Mouse (Mus musculus): ENCODE results near the gene Reep3. TPM values are rescaled to one million over a fixed set of nuclear protein-coding genes. Genes with fewer than 3 reads are reported as not detected.
A peak's percentile ranks its signal among the peaks of the same experiment; 100 is the strongest.

Gene Reep3
- polyA plus RNA-seq, 1 experiment from 2014 or later, result 44.9 TPM

DNA sequence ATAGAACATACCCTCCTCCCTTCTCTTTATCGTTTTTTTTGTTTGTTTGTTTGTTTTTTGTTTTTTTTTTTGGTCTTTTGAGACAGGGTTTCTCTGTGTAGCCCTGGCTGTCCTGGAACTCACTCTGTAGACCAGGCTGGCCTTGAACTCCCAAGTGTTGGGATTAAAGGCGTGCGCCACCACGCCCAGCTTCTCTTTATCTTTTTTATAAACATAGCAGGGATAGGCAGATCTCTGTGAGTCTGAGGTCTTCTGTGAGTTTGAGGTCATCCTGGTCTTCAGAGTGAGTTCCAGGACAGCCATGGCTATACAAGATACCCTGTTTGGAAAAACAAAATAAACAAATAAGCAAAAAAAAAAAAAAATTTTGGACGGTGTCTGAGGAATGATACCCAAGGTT is 127.7 kb downstream of the Reep3 start:
- Histone ChIP-seq H3K4me3 (no peak overlapping the region), H3K4me2 (no peak overlapping the region), H3K27ac (no peak overlapping the region), H3K4me1 (replicated peaks) (no peaks in the 10 kb centered on the region), H3K9ac (no peak overlapping the region), H3K36me3 (no peaks in the 10 kb centered on the region), H3K9me3 (no peaks in the 10 kb centered on the region), H3K27me3 (no peaks in the 10 kb centered on the region)
- 73% methylated on average over 5 of the region's 5 CpGs for WGBS
- no peak for ATAC-seq (ENCODE audit: low FRiP score)

DNA sequence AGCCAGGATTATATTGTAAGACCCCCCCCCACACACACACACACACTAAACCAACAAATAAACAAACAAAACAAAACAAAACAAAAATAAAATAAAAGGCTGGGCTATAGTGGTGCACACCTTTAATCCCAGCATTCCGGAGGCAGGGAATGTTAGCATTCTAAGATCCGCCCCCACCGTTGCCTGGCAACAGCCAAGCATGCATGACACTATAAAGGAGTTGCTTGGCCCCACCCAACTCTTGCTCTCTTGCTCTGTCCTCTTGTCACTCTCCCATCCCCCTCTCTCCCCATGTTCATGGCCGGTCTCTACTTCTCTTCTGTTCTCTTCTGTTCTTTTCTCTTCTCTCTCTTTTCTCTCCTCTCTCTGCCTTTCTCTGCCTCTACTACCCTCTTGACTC is 128.2 kb downstream of the Reep3 start:
- Histone ChIP-seq H3K4me1 (replicated peaks) (no peaks in the 10 kb centered on the region), H3K4me2 (no peak overlapping the region), H3K4me3 (no peak overlapping the region), H3K27ac (no peak overlapping the region), H3K9ac (no peak overlapping the region), H3K36me3 (no peaks in the 10 kb centered on the region), H3K27me3 (no peaks in the 10 kb centered on the region), H3K9me3 (no peaks in the 10 kb centered on the region)
- 23% methylated on average over 4 of the region's 4 CpGs for WGBS
- 0 out of 2 replicates have a peak, but pooled peaks have one; percentile 46 for ATAC-seq (ENCODE audit: low FRiP score)

DNA sequence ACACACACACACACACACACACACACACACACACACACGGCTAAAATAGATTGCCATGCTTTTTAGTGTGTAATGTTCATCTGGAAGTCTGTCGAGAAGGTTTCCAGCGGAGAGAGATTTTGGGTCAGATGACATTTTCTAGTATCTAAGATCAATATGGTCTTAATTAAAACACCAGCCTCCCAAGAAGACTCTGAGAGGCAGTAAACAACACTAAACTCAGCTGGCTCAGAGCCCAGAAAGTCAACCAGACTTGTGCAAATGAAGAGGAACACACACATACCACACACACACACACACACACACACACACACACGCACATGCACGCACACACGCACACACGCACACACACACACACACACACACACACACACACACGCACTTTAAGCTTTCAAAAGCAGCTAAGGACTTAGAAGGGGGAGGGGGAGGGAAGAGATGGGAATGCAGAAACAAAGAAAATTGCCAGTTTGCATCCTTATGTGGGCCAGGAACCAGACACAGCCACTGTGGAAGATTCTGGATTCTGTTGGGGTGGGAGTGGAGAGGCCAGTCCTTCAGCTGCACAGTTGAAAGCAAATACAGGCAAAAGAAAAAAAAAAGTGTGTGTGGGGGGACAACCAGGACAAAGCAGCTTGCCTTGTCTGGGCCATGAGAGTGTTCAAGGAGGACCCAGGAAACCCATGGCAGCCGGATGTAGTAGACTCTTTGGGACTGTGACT is 130.2 kb downstream of the Reep3 start:
- 75% methylated on average over 9 of the region's 9 CpGs for WGBS
- Histone ChIP-seq H3K27me3 (no peaks in the 10 kb centered on the region), H3K4me2 (no peak overlapping the region), H3K9ac (no peak overlapping the region), H3K36me3 (no peaks in the 10 kb centered on the region), H3K4me1 (replicated peaks) (no peaks in the 10 kb centered on the region), H3K9me3 (no peaks in the 10 kb centered on the region), H3K4me3 (no peak overlapping the region), H3K27ac (0 out of 2 replicates have a peak overlapping the region, but pooled peaks have one; percentile 58)
- no peak for ATAC-seq (ENCODE audit: low FRiP score)

DNA sequence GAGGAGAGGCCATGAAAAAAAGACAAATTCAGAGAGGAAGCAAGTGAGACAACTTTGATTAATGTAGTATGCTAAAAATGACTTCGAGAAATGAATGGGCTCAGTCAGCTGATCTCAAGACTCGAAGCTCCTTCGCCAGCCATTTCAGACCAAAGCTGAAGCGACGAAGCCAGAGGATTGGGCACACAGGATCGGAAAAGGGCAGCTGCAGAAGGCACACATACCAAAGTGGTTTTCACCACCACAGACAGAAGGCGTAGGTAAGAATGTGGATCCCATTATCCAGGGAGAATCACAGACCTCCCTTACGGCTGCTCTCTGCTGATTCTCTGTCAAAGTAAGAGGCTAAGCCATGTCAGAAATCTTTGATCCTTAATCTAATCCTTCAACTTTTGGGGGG is 136.6 kb downstream of the Reep3 start:
- H3K27me3 ChIP-seq, result no peaks in the 10 kb centered on the region
- no peak overlapping the region for H3K4me2 ChIP-seq
- H3K4me3 ChIP-seq, result no peak overlapping the region
- ATAC-seq (ENCODE audit: low FRiP score), result no peak
- no peak overlapping the region for H3K27ac ChIP-seq
- H3K9ac ChIP-seq, result no peak overlapping the region
- 77% methylated on average over 8 of the region's 8 CpGs for WGBS
- no peaks in the 10 kb centered on the region for H3K36me3 ChIP-seq
- no peaks in the 10 kb centered on the region for H3K9me3 ChIP-seq
- 0 out of 2 replicates have a peak, but pooled peaks cover 4% of the 10 kb centered on the region for H3K4me1 ChIP-seq (replicated peaks)

Other genes with a start within 250 kb of the Reep3 start
- 47.7 and 50.3 TPM in 2 replicates for gene Jmjd1c, start 820 bp downstream of the Reep3 start, polyA plus RNA-seq (2015; fragmentation: Nextera tagmentation; extraction: Ambion mirVana)
- gene Nrbf2, start 188.4 kb upstream of the Reep3 start, polyA plus RNA-seq (2015; fragmentation: Nextera tagmentation; extraction: Ambion mirVana), result 44.0 and 44.5 TPM in 2 replicates